Mouse (Mus musculus) cerebellum, adult 2 months (tissue): ENCODE data around the gene Abraxas2.

ENCODE experiments used
- CTCF ChIP-seq: fragments of 200-500 bp; IDR thresholded peaks from 2 replicates; pipeline ENCODE4 v1.5.1; 2011; ENCODE audit warnings: low read depth, mild to moderate bottlenecking, control low read depth, low read length, moderate library complexity, borderline replicate concordance; ENCODE audit not compliant: insufficient read depth
- POLR2A ChIP-seq: fragments of 200-500 bp; IDR thresholded peaks from 2 replicates; pipeline ENCODE4 v1.6.1; 2011; ENCODE audit warnings: low read length, control low read depth, borderline replicate concordance; ENCODE audit not compliant: insufficient read depth

- no peak for TF ChIP-seq CTCF
- TF ChIP-seq POLR2A: no peak
These were observed 48.7 kb upstream of the Abraxas2 start for GRCm38 (mm10) chr7:132810368-132810767.
